Mouse (Mus musculus) retina, adult 2 months (tissue): ENCODE data around the gene Tmprss9.

Source experiments
- DNase-seq: peaks from one replicate; pipeline ENCODE4 v3.0.0-alpha.2; 2012; ENCODE audit warnings: low read depth, low spot score

Tmprss9 gene

DNA sequence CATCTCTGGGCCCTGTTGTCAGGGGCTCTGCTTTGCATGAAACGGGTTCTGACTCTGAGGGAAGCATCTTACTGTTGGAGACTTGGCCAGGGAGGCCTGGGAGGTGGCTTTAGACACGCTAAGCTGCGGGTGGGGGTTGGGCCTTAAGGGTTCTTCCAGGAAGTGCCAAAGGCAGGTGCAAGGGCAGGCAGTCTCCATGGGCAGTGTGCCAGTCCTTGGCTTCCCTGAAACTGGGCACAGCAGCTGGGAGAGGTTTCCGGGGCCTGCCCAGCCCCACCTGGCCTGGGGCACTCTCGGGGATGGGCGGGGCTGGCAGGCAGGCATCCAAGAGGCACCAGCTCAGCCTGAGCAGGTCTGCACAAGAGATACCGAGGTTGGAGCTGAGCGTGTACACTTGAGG is 66.0 kb downstream of the Tmprss9 start:
- DNase-seq = no peak

DNA sequence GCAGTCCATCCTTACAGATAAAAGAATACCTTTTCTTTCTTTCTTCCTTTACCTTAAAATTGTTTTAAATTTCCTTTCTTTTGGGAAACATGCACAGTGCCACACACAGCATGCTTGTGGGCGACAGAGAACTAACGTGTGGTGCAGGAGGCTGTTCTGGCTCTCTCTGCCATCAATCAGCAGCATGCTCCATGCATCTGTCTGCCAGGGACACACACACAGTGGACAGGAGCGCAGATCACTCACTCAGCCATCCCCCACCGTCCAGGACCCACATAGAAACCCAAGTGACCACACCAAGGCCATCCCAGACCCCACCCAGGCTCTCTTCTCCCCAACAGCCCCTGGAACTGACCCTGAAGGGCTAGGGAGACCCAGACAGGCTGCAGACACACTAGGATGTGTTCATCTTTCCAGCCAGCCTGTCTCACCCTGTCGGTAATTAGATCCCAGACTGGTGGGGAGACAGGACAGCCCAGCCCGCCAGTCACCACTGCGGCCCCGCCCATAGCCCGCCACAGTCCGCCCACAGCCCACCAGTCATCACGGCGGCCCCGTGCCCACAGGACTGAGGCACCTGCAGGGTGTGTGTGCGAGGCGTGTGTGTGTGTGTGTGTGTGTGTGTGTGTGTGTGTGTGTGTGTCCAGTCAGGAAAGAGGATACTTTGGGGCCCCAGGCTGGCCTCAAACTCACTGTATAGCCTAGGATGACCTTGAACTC is 67.3 kb downstream of the Tmprss9 start:
- no peak for DNase-seq

DNA sequence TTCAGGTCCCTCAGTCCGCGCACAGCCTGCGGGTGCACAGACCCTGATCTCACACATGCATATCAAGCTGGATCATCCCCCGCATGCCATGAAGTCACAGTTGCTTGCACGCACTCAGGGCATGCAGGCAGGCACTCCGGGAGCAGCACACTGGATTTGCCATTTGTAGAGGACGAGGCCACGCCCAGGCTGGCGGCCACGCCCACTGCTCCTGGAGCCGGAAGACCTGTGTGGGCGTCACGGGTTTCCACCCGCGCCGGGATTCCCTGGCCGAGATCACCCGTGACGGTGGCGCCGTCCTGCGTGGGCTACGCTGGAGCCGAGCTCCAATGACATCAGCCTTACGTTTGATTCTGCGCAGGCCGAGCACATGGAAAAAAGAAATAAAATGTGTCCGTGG is 68.0 kb downstream of the Tmprss9 start:
- peak; percentile 67 for DNase-seq

GRCm38 (mm10) chr10:80940320-80940987 is 68.8 kb downstream of the Tmprss9 start:
- DNase-seq = no peak

GRCm38 (mm10) chr10:80940988-80941347 is 69.3 kb downstream of the Tmprss9 start:
- DNase-seq = no peak

GRCm38 (mm10) chr10:80942919-80943318 is 71.3 kb downstream of the Tmprss9 start:
- no peak for DNase-seq

- DNase-seq = no peak
These were observed 72.1 kb downstream of the Tmprss9 start for GRCm38 (mm10) chr10:80943701-80944100.

- DNase-seq = no peak
These were observed 72.6 kb downstream of the Tmprss9 start for GRCm38 (mm10) chr10:80944231-80944630.

DNA sequence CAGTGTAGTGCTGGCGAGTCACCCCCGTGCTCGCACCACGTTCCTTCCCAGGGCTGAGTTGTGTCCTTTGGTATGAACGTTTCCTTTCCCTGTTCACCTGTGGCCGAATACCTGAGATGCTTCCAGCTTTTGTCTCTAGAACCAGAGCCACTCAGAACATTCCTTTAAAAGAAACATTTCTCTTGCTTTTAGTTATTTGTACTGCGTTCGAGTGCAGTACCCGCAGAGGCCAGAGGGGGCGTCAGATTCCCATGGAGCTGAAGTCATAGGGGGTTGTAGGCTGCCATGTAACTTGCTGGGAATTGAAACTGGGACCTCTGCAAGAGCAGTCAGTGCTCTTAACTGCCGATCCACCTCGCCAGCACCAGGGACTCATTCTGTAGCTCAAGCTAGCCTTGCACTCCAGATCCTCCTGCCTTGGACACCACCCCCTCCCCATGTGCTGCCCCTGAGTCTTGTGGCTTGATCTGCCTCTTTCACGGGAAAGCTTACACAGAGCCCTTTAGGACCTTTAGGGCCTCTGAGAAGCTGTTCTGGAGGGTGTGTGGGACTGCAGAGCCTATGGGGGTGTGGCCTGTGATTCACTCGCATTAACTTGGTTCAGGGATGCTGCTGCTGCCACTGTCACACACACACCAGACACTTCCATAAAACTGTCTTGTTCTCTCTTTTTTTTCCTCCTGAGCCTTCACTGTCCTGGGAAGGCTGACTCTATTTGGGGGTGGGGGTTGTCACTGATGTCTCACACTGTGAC is 75.2 kb downstream of the Tmprss9 start:
- DNase-seq = no peak

DNA sequence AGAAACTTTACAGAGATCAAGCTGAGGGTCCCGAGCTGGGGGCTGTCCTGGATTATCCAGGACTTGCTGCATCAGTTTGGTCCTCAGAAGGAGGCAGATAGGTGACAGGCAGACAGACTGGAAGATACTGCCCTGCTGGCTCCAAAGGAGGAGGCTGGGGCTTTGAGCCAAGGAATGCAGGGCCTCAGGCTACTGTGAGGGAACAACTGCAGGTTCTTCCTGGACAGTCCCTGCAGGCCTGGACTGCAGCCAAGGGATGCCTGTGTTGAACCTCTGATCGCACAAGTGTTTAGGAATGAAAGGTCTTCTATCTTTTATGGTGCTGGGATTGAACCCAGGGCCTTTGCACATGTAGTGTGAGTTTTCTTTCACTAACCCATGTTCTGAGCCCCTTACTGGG is 76.2 kb downstream of the Tmprss9 start:
- DNase-seq = no peak

GRCm38 (mm10) chr10:80948570-80948969 is 76.9 kb downstream of the Tmprss9 start:
- DNase-seq = no peak

DNA sequence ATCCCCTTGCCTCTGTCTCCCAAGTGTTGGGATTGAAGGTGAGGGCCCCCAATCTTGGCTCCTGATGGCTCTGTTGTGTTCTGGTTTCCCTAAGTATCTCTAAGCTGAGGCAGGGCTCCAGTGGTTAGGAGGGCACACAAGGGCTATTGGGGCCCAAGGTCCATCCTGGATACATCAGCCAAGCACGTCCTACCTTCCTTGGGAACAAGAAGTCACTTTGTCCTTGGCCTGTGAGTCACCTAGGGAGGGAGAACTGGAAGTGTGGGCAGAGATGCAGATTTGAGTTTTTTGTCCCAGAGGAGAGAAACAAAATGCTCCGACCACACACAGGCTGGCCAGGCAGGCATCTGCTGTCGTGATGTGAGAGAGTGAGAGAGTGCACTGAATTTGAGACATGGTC is 77.4 kb downstream of the Tmprss9 start:
- no peak for DNase-seq
